Mouse (Mus musculus) lung, postnatal 0 days (tissue): ENCODE measurements around the gene Ankar.

Experiments
- CTCF ChIP-seq: IDR thresholded peaks from 2 replicates; pipeline ENCODE4 v1.5.1; 2016; ENCODE audit warnings: antibody characterized with exemption, mild to moderate bottlenecking
- EP300 ChIP-seq: IDR thresholded peaks from 2 replicates; pipeline ENCODE4 v1.6.1; 2016; ENCODE audit warnings: antibody characterized with exemption, mild to moderate bottlenecking, control low read depth

DNA sequence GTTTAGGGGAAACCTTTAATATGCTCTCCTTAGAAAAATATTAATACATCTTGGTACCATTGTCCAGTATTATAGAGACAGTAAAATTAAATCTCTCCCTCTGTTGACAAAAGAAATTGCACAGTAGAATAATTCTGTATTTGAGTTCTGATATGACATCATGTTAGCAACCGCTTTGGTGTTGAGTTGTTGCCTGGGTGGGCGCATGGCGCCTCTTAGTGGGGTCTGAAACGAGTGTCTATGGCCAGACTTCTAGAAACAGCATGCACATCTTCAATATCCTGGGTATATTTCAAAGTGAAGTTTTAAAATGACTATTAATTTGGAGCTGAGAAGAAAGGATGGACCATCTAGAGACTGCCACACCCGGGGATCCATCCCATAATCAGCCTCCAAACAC lies 97.6 kb downstream of the Ankar start:
- TF ChIP-seq CTCF (no peak), EP300 (no peak)
